Mouse (Mus musculus) stomach, postnatal 0 days (tissue): ENCODE measurements around the gene Morn1.

Experiments used
- CTCF ChIP-seq: IDR thresholded peaks from 2 replicates; pipeline ENCODE4 v1.5.1; 2016; ENCODE audit warnings: antibody characterized with exemption, low read depth, mild to moderate bottlenecking, moderate library complexity
- EP300 ChIP-seq: optimal IDR thresholded peaks from 2 replicates; pipeline ENCODE3; 2016; ENCODE audit warnings: antibody characterized with exemption

DNA sequence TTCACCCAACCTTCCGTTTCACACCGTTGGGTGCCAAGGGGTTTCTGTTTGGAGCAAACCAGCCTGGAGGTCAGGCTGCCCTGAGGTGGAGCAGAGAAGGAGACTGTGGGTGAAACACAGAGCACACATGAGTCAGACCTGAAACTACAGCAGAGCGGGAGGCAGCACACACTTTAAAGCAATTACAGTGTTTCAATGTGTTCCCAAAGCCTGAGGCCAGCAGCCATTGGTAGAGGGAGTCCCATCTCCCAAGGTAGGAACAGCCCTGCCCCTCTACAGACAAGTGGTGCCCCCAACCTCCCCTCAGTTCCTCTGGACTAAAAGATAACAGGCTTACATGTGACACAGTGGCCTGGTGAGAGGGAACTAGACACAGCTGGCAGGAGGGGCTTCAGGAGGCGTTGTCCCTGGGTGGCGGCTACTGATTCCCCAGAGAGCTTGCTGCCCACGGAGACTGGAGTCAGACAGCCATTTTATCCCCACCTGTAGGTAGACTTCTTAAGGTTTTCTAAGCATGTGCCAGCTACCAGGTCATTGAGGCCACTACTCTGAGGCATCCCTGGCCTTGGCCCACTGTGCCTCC lies 31.1 kb downstream of the Morn1 start:
- TF ChIP-seq CTCF (no peak), EP300 (no peak)
